Comparison of ENCODE assay signal across 18 mouse cellular contexts in the genomic region with DNA sequence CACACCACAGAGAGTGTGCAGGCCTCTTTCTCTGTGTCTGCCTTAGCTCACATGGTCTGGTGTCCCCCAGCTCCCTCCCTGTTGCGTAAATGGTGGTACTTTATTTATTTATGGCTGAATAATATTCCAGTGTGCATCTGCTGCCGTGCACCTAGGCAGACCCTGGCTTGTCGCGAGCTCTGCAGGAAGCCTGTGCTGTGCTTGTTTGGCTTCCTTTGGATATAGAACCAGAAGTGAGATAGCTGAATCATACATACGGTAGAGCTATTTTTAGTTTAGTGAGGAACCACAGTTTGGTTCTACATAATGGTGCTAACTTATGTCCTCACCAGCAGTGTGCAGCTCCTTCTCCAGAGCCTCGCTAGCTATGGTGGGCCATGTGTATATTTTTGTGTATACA. TPM values are rescaled to one million over a fixed set of nuclear protein-coding genes. Genes with fewer than 3 reads are reported as not detected.
DNase-seq lines count a peak whose midpoint lies in the region; ATAC-seq and TF ChIP-seq lines count a peak whose summit lies in the region.
"Had no signal": no experiment of that assay in that cellular context is flagged by ENCODE, and none has a peak within 500 bp of the region (broad histone marks: within the 10 kb centered on the region; RNA-seq: fewer than 3 reads in every experiment).

No protein-coding gene starts in this region.

- H3K27me3 ChIP-seq in heart, embryonic 16.5 days (ENCODE audit: control insufficient read depth, insufficient read depth, low read length), result no peaks in the 10 kb centered on the region
- H3K27me3 ChIP-seq in MEL (ENCODE audit: control insufficient read depth in 1 of 2, insufficient read depth in 2 of 2, low read length in 2 of 2), result no peaks in the 10 kb centered on the region
- no peaks in the 10 kb centered on the region for H3K27me3 ChIP-seq in midbrain, embryonic 15.5 days (replicated peaks)
- no peaks in the 10 kb centered on the region for H3K27me3 ChIP-seq in intestine, postnatal 0 days (replicated peaks; ENCODE audit: control insufficient read depth, insufficient read depth, low read length)
- H3K27me3 ChIP-seq: limb, embryonic 15.5 days; midbrain, embryonic 13.5 days had no signal

- no peak for TF ChIP-seq EP300 in MEL (IDR thresholded peaks at IDR 0.05; ENCODE audit: low read depth in 1 of 2, low read length in 2 of 2)

- WGBS in heart, embryonic 16.5 days, result 46% methylated on average over 6 of the region's 6 CpGs
- WGBS in midbrain, embryonic 15.5 days, result 90% methylated on average over 6 of the region's 6 CpGs
- 69% methylated on average over 6 of the region's 6 CpGs for WGBS in intestine, postnatal 0 days

- no peak for ATAC-seq in heart, embryonic 16.5 days (replicated peaks; ENCODE audit: extremely low read depth, insufficient read depth, low FRiP score)
- ATAC-seq in common myeloid progenitor, adult 5-6 weeks (replicated peaks; ENCODE audit: low read depth, poor library complexity, severe bottlenecking), result peak; percentile 58
- ATAC-seq in megakaryocyte, adult 5-6 weeks (ENCODE audit: poor library complexity, severe bottlenecking), result peak; percentile 68
- ATAC-seq in midbrain, embryonic 15.5 days (replicated peaks), result no peak
- no peak for ATAC-seq in intestine, postnatal 0 days
- ATAC-seq: inflammation-experienced regulatory T-cells, adult 6 months; midbrain, embryonic 13.5 days had no signal

- TF ChIP-seq RAD21 in MEL (IDR thresholded peaks at IDR 0.05; ENCODE audit: low read depth, low read length), result no peak

- no peaks in the 10 kb centered on the region for H3K36me3 ChIP-seq in heart, embryonic 16.5 days (ENCODE audit: control insufficient read depth, insufficient read depth)
- peaks cover 0 to 15% of the 10 kb centered on the region in 2 experiments; a peak in 2 of 4 replicates for H3K36me3 ChIP-seq in MEL (ENCODE audit: control insufficient read depth in 1 of 2, insufficient read depth in 2 of 2, low read length in 2 of 2)
- no peaks in the 10 kb centered on the region for H3K36me3 ChIP-seq in midbrain, embryonic 15.5 days (replicated peaks)
- peaks cover 13% of the 10 kb centered on the region; the same call in 1 of the 2 replicates for H3K36me3 ChIP-seq in intestine, postnatal 0 days (ENCODE audit: control insufficient read depth, insufficient read depth)
- H3K36me3 ChIP-seq: embryonic facial prominence, embryonic 10.5 days; hindbrain, embryonic 10.5 days; limb, embryonic 15.5 days; midbrain, embryonic 13.5 days had no signal

- no peak for TF ChIP-seq CTCF in MEL (IDR thresholded peaks at IDR 0.05 in 2 of 3, conservative IDR thresholded peaks at IDR 0.05 in 1 of 3; ENCODE audit: control insufficient read depth in 1 of 3, insufficient read depth in 1 of 3, low read depth in 2 of 3, low read length in 3 of 3, poor library complexity in 1 of 3, severe bottlenecking in 1 of 3)
- no peak for TF ChIP-seq CTCF in intestine, postnatal 0 days (IDR thresholded peaks at IDR 0.05; ENCODE audit: low read depth)

- H3K4me2 ChIP-seq in heart, embryonic 16.5 days (ENCODE audit: low read depth, low read length), result no peak overlapping the region
- H3K4me2 ChIP-seq in midbrain, embryonic 15.5 days, result no peak overlapping the region
- H3K4me2 ChIP-seq in intestine, postnatal 0 days (replicated peaks; ENCODE audit: low read depth), result no peak overlapping the region
- H3K4me2 ChIP-seq: limb, embryonic 15.5 days; midbrain, embryonic 13.5 days had no signal

- H3K4me3 ChIP-seq in heart, embryonic 16.5 days (ENCODE audit: low read length), result no peak overlapping the region
- no peak overlapping the region for H3K4me3 ChIP-seq in MEL (ENCODE audit: control insufficient read depth in 1 of 2, insufficient read depth in 1 of 2, low read depth in 2 of 2, low read length in 2 of 2)
- no peak overlapping the region for H3K4me3 ChIP-seq in midbrain, embryonic 15.5 days
- no peak overlapping the region for H3K4me3 ChIP-seq in intestine, postnatal 0 days (ENCODE audit: low read depth, low read length)
- H3K4me3 ChIP-seq: embryonic facial prominence, embryonic 10.5 days; hindbrain, embryonic 10.5 days; limb, embryonic 15.5 days; midbrain, embryonic 13.5 days had no signal

- no peaks in the 10 kb centered on the region for H3K79me2 ChIP-seq in MEL (ENCODE audit: control insufficient read depth, insufficient read depth, low read length, poor library complexity)

- no peaks in the 10 kb centered on the region for H3K9me3 ChIP-seq in heart, embryonic 16.5 days (replicated peaks; ENCODE audit: control insufficient read depth, low read length)
- H3K9me3 ChIP-seq in MEL (replicated peaks; ENCODE audit: insufficient read depth, low read length), result no peaks in the 10 kb centered on the region
- no peaks in the 10 kb centered on the region for H3K9me3 ChIP-seq in midbrain, embryonic 15.5 days
- H3K9me3 ChIP-seq in intestine, postnatal 0 days (ENCODE audit: control insufficient read depth), result no peaks in the 10 kb centered on the region
- H3K9me3 ChIP-seq: embryonic facial prominence, embryonic 10.5 days; hindbrain, embryonic 10.5 days; limb, embryonic 15.5 days; midbrain, embryonic 13.5 days had no signal

- no peak overlapping the region for H3K9ac ChIP-seq in heart, embryonic 16.5 days (ENCODE audit: low read length)
- H3K9ac ChIP-seq in MEL (ENCODE audit: control insufficient read depth, low read depth, low read length, poor library complexity, severe bottlenecking), result no peak overlapping the region
- H3K9ac ChIP-seq in midbrain, embryonic 15.5 days, result no peak overlapping the region
- H3K9ac ChIP-seq in intestine, postnatal 0 days (ENCODE audit: low read depth, low read length), result no peak overlapping the region
- H3K9ac ChIP-seq: limb, embryonic 15.5 days; midbrain, embryonic 13.5 days had no signal

- H3K27ac ChIP-seq in heart, embryonic 16.5 days (ENCODE audit: low read length), result peak overlapping the region; percentile 32; the same call in 1 of the 2 replicates
- peak overlapping the region; percentile 7; the same call in 1 of the 2 replicates for H3K27ac ChIP-seq in MEL (ENCODE audit: control insufficient read depth, low read depth, low read length)
- no peak overlapping the region for H3K27ac ChIP-seq in midbrain, embryonic 15.5 days
- H3K27ac ChIP-seq in intestine, postnatal 0 days (ENCODE audit: low read depth, low read length), result no peak overlapping the region
- H3K27ac ChIP-seq: embryonic facial prominence, embryonic 10.5 days; hindbrain, embryonic 10.5 days; limb, embryonic 15.5 days; midbrain, embryonic 13.5 days had no signal

- TF ChIP-seq POLR2A in MEL (IDR thresholded peaks at IDR 0.05; ENCODE audit: control insufficient read depth in 1 of 2, insufficient read depth in 1 of 2, low read depth in 1 of 2, low read length in 2 of 2, poor library complexity in 1 of 2), result no peak

- no peak for DNase-seq in heart, postnatal 4 days
- DNase-seq in MEL (ENCODE audit: low read depth, low spot score), result peak; percentile 37
- no peak for DNase-seq in c-Kit-positive CD71-positive TER-119-positive erythroid progenitor cells, embryonic 14.5 days (ENCODE audit: low spot score)
- DNase-seq: adrenal gland, postnatal 36 days; cerebellum, adult 18-20 months; kidney, postnatal 14 days; lung, postnatal 10 days; thymus, adult 2 months had no signal

- peaks cover 22% of the 10 kb centered on the region for H3K4me1 ChIP-seq in heart, embryonic 16.5 days (ENCODE audit: control insufficient read depth, insufficient read depth, low read length)
- H3K4me1 ChIP-seq in MEL (ENCODE audit: control insufficient read depth in 1 of 2, insufficient read depth in 2 of 2, low read length in 2 of 2), result peaks cover 0 to 13% of the 10 kb centered on the region in 2 experiments
- no peaks in the 10 kb centered on the region for H3K4me1 ChIP-seq in midbrain, embryonic 15.5 days
- no peaks in the 10 kb centered on the region for H3K4me1 ChIP-seq in intestine, postnatal 0 days (replicated peaks; ENCODE audit: control insufficient read depth, insufficient read depth, low read length)
- H3K4me1 ChIP-seq: embryonic facial prominence, embryonic 10.5 days; hindbrain, embryonic 10.5 days; limb, embryonic 15.5 days; midbrain, embryonic 13.5 days had no signal

TF ChIP-seq in MEL, 35 proteins besides CTCF, POLR2A, EP300 and RAD21:
- TF ChIP-seq ZKSCAN1 (IDR thresholded peaks at IDR 0.05; ENCODE audit: low read depth, low read length) (no peak), MEF2A (IDR thresholded peaks at IDR 0.05; ENCODE audit: extremely low read depth, insufficient replicate concordance, low read depth, low read length, poor library complexity, severe bottlenecking) (peak; percentile 63; the same call in 1 of the 2 replicates)

RNA-seq across cellular contexts. Expression of gene Ppp2r5c, which starts 11.7 kb away (rescaled TPM):
- polyA plus RNA-seq in heart, embryonic 16.5 days (2015; fragmentation: Nextera tagmentation; extraction: Ambion mirVana), result 130 and 132 TPM in 2 replicates
- total RNA-seq in heart, postnatal 4 days (2021), result 100 to 1,000 TPM; 126 to 128 TPM
- total RNA-seq in MEL (2012; rRNA removed), result 72.0 and 78.6 TPM in 2 replicates
- polyA plus RNA-seq in MEL (2012; ENCODE audit: insufficient read depth in 1 of 2, insufficient read length in 2 of 2, low read depth in 1 of 2, low replicate concordance in 2 of 2, missing spikeins in 1 of 2), result 10 to 100 TPM; 93.9 to 100.0 TPM
- 222 and 243 TPM in 2 replicates for total RNA-seq in common myeloid progenitor, adult 5-6 weeks (2017)
- 164 and 178 TPM in 2 replicates for total RNA-seq in megakaryocyte, adult 5-6 weeks (2015)
- total RNA-seq in megakaryocyte, adult 5-6 weeks (2017), result 293 and 306 TPM in 2 replicates
- 142 and 149 TPM in 2 replicates for polyA plus RNA-seq in midbrain, embryonic 15.5 days (2015; fragmentation: Nextera tagmentation; extraction: Ambion mirVana)
- 138 and 143 TPM in 2 replicates for polyA plus RNA-seq in intestine, postnatal 0 days (2015; fragmentation: Nextera tagmentation; extraction: Ambion mirVana)

Comparison
In these comparisons a context has a peak if more than half of its experiments do, and no peak if none do; other contexts are left out.
1. ATAC-seq: peak in common myeloid progenitor, adult 5-6 weeks (single experiment) and megakaryocyte, adult 5-6 weeks (single experiment); none in heart, embryonic 16.5 days (single experiment), midbrain, embryonic 15.5 days (single experiment) and intestine, postnatal 0 days (single experiment).
2. H3K27ac ChIP-seq: peak in heart, embryonic 16.5 days (single experiment) and MEL (single experiment); none in midbrain, embryonic 15.5 days (single experiment) and intestine, postnatal 0 days (single experiment).